8 mouse cellular contexts compared by ENCODE assay signal in genomic region chr9:121355431-121356141, GRCm38 (mm10). TPM values are rescaled to one million over a fixed set of nuclear protein-coding genes. Genes with fewer than 3 reads are reported as not detected.
DNase-seq lines count a peak whose midpoint lies in the region; ATAC-seq and TF ChIP-seq lines count a peak whose summit lies in the region.

No protein-coding gene starts in this region.

- H3K9ac ChIP-seq in neural tube, embryonic 13.5 days: peak overlapping the region; percentile 59; the same call in 1 of the 2 replicates
- no peak overlapping the region for H3K9ac ChIP-seq in forebrain, postnatal 0 days
- H3K9ac ChIP-seq in hindbrain, embryonic 14.5 days: peak overlapping the region; percentile 16; the same call in 1 of the 2 replicates
- H3K9ac ChIP-seq in neural tube, embryonic 14.5 days (replicated peaks; ENCODE audit: low read depth, low read length): no peak overlapping the region

- no peak overlapping the region for H3K4me3 ChIP-seq in neural tube, embryonic 13.5 days
- H3K4me3 ChIP-seq in forebrain, postnatal 0 days (ENCODE audit: low read depth, low read length): no peak overlapping the region
- H3K4me3 ChIP-seq in hindbrain, embryonic 14.5 days (replicated peaks; ENCODE audit: low read length): no peak overlapping the region
- no peak overlapping the region for H3K4me3 ChIP-seq in neural tube, embryonic 14.5 days (ENCODE audit: low read depth, low read length)

- H3K4me1 ChIP-seq in neural tube, embryonic 13.5 days (replicated peaks): peaks cover 68% of the 10 kb centered on the region
- peaks cover 8% of the 10 kb centered on the region; the same call in 1 of the 2 replicates for H3K4me1 ChIP-seq in forebrain, postnatal 0 days (ENCODE audit: insufficient read depth)
- H3K4me1 ChIP-seq in hindbrain, embryonic 14.5 days (replicated peaks; ENCODE audit: control insufficient read depth, insufficient read depth, low read length): peaks cover 44% of the 10 kb centered on the region
- peaks cover 36% of the 10 kb centered on the region for H3K4me1 ChIP-seq in neural tube, embryonic 14.5 days (ENCODE audit: control insufficient read depth, insufficient read depth, low read length)

- WGBS in neural tube, embryonic 13.5 days: 51% methylated on average over 9 of the region's 9 CpGs
- WGBS in forebrain, postnatal 0 days: 43% methylated on average over 9 of the region's 9 CpGs
- WGBS in hindbrain, embryonic 14.5 days: 60% methylated on average over 9 of the region's 9 CpGs
- WGBS in neural tube, embryonic 14.5 days: 51% methylated on average over 9 of the region's 9 CpGs

- H3K36me3 ChIP-seq in neural tube, embryonic 13.5 days: no peaks in the 10 kb centered on the region
- H3K36me3 ChIP-seq in forebrain, postnatal 0 days (ENCODE audit: insufficient read depth): no peaks in the 10 kb centered on the region
- no peaks in the 10 kb centered on the region for H3K36me3 ChIP-seq in hindbrain, embryonic 14.5 days (replicated peaks; ENCODE audit: control insufficient read depth, insufficient read depth)
- no peaks in the 10 kb centered on the region for H3K36me3 ChIP-seq in neural tube, embryonic 14.5 days (ENCODE audit: control insufficient read depth, insufficient read depth, low read length)

- DNase-seq in neural tube, embryonic 10.5 days (ENCODE audit: extremely low spot score, low spot score): no peak
- DNase-seq in forebrain, postnatal 0 days: peak; percentile 45
- no peak for DNase-seq in hindbrain, embryonic 14.5 days (ENCODE audit: low spot score)
- peak; percentile 85 to 89 for DNase-seq in left cerebral cortex, adult 9 months (ENCODE audit: low spot score in 2 of 2)
- no peak for DNase-seq in embryo, embryonic 11 days
- DNase-seq in natural killer cell, adult 2 months (ENCODE audit: low spot score in 2 of 2): no peak

- H3K9me3 ChIP-seq in neural tube, embryonic 13.5 days: no peaks in the 10 kb centered on the region
- H3K9me3 ChIP-seq in forebrain, postnatal 0 days (ENCODE audit: low read length): no peaks in the 10 kb centered on the region
- no peaks in the 10 kb centered on the region for H3K9me3 ChIP-seq in hindbrain, embryonic 14.5 days (ENCODE audit: control insufficient read depth, low read length)
- no peaks in the 10 kb centered on the region for H3K9me3 ChIP-seq in neural tube, embryonic 14.5 days (ENCODE audit: control insufficient read depth, low read length)

- ATAC-seq in neural tube, embryonic 13.5 days (ENCODE audit: low read depth): no peak
- ATAC-seq in forebrain, postnatal 0 days: peak; percentile 13
- ATAC-seq in hindbrain, embryonic 14.5 days (ENCODE audit: low FRiP score): no peak
- no peak for ATAC-seq in neural tube, embryonic 14.5 days (ENCODE audit: low read depth)

- H3K27ac ChIP-seq in neural tube, embryonic 13.5 days (replicated peaks): peak overlapping the region; percentile 68
- H3K27ac ChIP-seq in forebrain, postnatal 0 days (ENCODE audit: low read depth, low read length): peak overlapping the region; percentile 76
- peak overlapping the region; percentile 72 for H3K27ac ChIP-seq in hindbrain, embryonic 14.5 days
- peak overlapping the region; percentile 62 for H3K27ac ChIP-seq in neural tube, embryonic 14.5 days (ENCODE audit: low read depth, low read length)

- no peak for TF ChIP-seq CTCF in forebrain, postnatal 0 days (IDR thresholded peaks at IDR 0.05; ENCODE audit: low read depth)

- no peaks in the 10 kb centered on the region for H3K27me3 ChIP-seq in neural tube, embryonic 13.5 days
- H3K27me3 ChIP-seq in forebrain, postnatal 0 days (ENCODE audit: insufficient read depth, low read length): no peaks in the 10 kb centered on the region
- no peaks in the 10 kb centered on the region for H3K27me3 ChIP-seq in hindbrain, embryonic 14.5 days (ENCODE audit: control insufficient read depth, insufficient read depth, low read length)
- no peaks in the 10 kb centered on the region for H3K27me3 ChIP-seq in neural tube, embryonic 14.5 days (ENCODE audit: control insufficient read depth, insufficient read depth, low read length)

- H3K4me2 ChIP-seq in neural tube, embryonic 13.5 days: no peak overlapping the region
- H3K4me2 ChIP-seq in forebrain, postnatal 0 days (ENCODE audit: low read depth): no peak overlapping the region
- H3K4me2 ChIP-seq in hindbrain, embryonic 14.5 days (replicated peaks): no peak overlapping the region
- no peak overlapping the region for H3K4me2 ChIP-seq in neural tube, embryonic 14.5 days (ENCODE audit: low read depth, low read length)

RNA-seq across cellular contexts. Expression of gene Trak1, which starts 58.3 kb away (rescaled TPM):
- 43.4 and 44.3 TPM in 2 replicates for polyA plus RNA-seq in neural tube, embryonic 13.5 days (2015; fragmentation: Nextera tagmentation; extraction: Ambion mirVana)
- total RNA-seq in forebrain, postnatal 0 days (2014; rRNA removed): 115 and 116 TPM in 2 replicates
- polyA plus RNA-seq in forebrain, postnatal 0 days (2015; fragmentation: Nextera tagmentation; extraction: Ambion mirVana): 46.2 and 61.8 TPM in 2 replicates
- 63.0 and 65.9 TPM in 2 replicates for polyA plus RNA-seq in hindbrain, embryonic 14.5 days (2014; fragmentation: Nextera tagmentation; extraction: Ambion mirVana)
- 58.6 and 60.0 TPM in 2 replicates for polyA plus RNA-seq in neural tube, embryonic 14.5 days (2014; fragmentation: Nextera tagmentation; extraction: Ambion mirVana)

Comparison
In these comparisons a context has a peak if more than half of its experiments do, and no peak if none do; other contexts are left out.
1. H3K9ac ChIP-seq: peak in neural tube, embryonic 13.5 days (single experiment) and hindbrain, embryonic 14.5 days (single experiment); none in forebrain, postnatal 0 days (single experiment) and neural tube, embryonic 14.5 days (single experiment).
2. DNase-seq: peak in forebrain, postnatal 0 days (single experiment) and left cerebral cortex, adult 9 months (2 of 2); none in neural tube, embryonic 10.5 days (single experiment), hindbrain, embryonic 14.5 days (single experiment), embryo, embryonic 11 days (single experiment) and natural killer cell, adult 2 months (0 of 2).
3. Peak in every context shown above with its lines, with median percentiles within 50 percentile points of each other: H3K27ac ChIP-seq.